Mouse (Mus musculus) midbrain, embryonic 14.5 days (tissue): ENCODE data around the gene Chmp3. TPM values are rescaled to one million over a fixed set of nuclear protein-coding genes. Genes with fewer than 3 reads are reported as not detected.

Experiments
- ATAC-seq: fragments of 200-750 bp; cut with Nextera tagmentation; 2 replicates; pipeline ENCODE4 v1.8.0; 2017; ENCODE audit warnings: moderate number of reproducible peaks, moderate library complexity; ENCODE audit not compliant: low FRiP score, low TSS enrichment
- DNase-seq: peaks from one replicate; pipeline ENCODE4 v3.0.0-alpha.2; 2015
- H3K27ac ChIP-seq: fragments of 300-500 bp; sonication (generic); replicated peaks from 2 replicates; pipeline ENCODE4 v1.5.1; 2014; ENCODE audit warnings: mild to moderate bottlenecking, low read depth, low read length, moderate library complexity
- H3K27me3 ChIP-seq: fragments of 300-500 bp; sonication (generic); 2 replicates; pipeline ENCODE4 v1.6.1; 2014; ENCODE audit warnings: low read length, control low read depth, mixed read lengths; ENCODE audit not compliant: control insufficient read depth, insufficient read depth
- H3K36me3 ChIP-seq: fragments of 300-500 bp; sonication (generic); 2 replicates; pipeline ENCODE4 v1.6.1; 2014; ENCODE audit warnings: low read length, control low read depth; ENCODE audit not compliant: control insufficient read depth, insufficient read depth
- H3K4me1 ChIP-seq: fragments of 300-500 bp; sonication (generic); 2 replicates; pipeline ENCODE4 v1.6.1; 2014; ENCODE audit warnings: mild to moderate bottlenecking, antibody characterized with exemption, low read length, control low read depth; ENCODE audit not compliant: control insufficient read depth, insufficient read depth
- H3K4me2 ChIP-seq: fragments of 300-500 bp; sonication (generic); 2 replicates; pipeline ENCODE4 v1.6.1; 2014; ENCODE audit warnings: mild to moderate bottlenecking, low read length, moderate library complexity
- H3K4me3 ChIP-seq: fragments of 300-500 bp; sonication (generic); replicated peaks from 2 replicates; pipeline ENCODE4 v1.5.1; 2014; ENCODE audit warnings: low read depth, low read length
- H3K9ac ChIP-seq: fragments of 300-500 bp; sonication (generic); replicated peaks from 2 replicates; pipeline ENCODE4 v1.6.1; 2014; ENCODE audit warnings: mild to moderate bottlenecking, low read length, moderate library complexity
- H3K9me3 ChIP-seq: fragments of 300-500 bp; sonication (generic); 2 replicates; pipeline ENCODE4 v1.6.1; 2016; ENCODE audit warnings: low read length, control low read depth, mixed read lengths; ENCODE audit not compliant: control insufficient read depth
- WGBS: fragments of 180-500 bp; shearing (Covaris S2); extraction: QIAGEN DNeasy Blood & Tissue Kit; methylation state at CpG from one replicate; pipeline ENCODE4 v1.1.7; 2014; 5-methylcytosine and 5-hydroxymethylcytosine counted together
- polyA plus RNA-seq: library from polyadenylated mRNA; unstranded; fragments of >200 nt; fragmentation: Nextera tagmentation; extraction: Ambion mirVana; gene quantifications from 2 replicates; pipeline ENCODE4 v1.2.1, GENCODE M21; 2014

Chmp3 gene
- polyA plus RNA-seq, 1 experiment from 2014 or later = 57.8 TPM

- Histone ChIP-seq H3K4me1 (no peaks in the 10 kb centered on the region), H3K36me3 (peaks cover 83% of the 10 kb centered on the region), H3K4me3 (no peak overlapping the region), H3K27me3 (no peaks in the 10 kb centered on the region), H3K4me2 (no peak overlapping the region), H3K9ac (no peak overlapping the region), H3K27ac (no peak overlapping the region), H3K9me3 (no peaks in the 10 kb centered on the region)
- ATAC-seq (no peak), DNase-seq (no peak)
- WGBS = 87% methylated on average over 5 of the region's 5 CpGs
These were observed 73.4 kb downstream of the Chmp3 start for GRCm38 (mm10) chr6:71616959-71617358.

DNA sequence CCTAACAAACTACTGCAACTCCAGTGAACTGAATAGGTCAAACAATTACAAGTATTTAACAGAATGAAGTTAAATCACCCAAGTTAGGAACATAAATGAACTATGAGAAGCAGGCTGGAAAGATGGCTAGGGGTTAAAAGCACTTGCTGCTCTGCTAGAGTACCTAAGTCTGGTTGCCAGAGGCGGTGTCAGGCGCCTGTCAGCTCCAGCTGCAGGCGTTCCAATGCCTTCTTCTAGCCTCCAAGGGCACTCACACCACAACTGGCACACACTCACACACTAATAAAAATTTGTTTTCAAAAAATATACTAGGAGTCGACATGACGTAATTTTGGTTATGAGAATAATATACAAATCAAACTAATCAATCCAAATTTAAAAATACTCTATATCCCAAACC lies 78.0 kb downstream of the Chmp3 start:
- H3K4me2 ChIP-seq = no peak overlapping the region
- H3K4me3 ChIP-seq = no peak overlapping the region
- WGBS = 90% methylated on average over 5 of the region's 5 CpGs
- H3K27ac ChIP-seq = no peak overlapping the region
- H3K9ac ChIP-seq = no peak overlapping the region
- no peaks in the 10 kb centered on the region for H3K27me3 ChIP-seq
- DNase-seq = no peak
- peaks cover 92% of the 10 kb centered on the region for H3K36me3 ChIP-seq
- ATAC-seq = no peak
- no peaks in the 10 kb centered on the region for H3K9me3 ChIP-seq
- no peaks in the 10 kb centered on the region for H3K4me1 ChIP-seq

GRCm38 (mm10) chr6:71621981-71622380 lies 78.4 kb downstream of the Chmp3 start:
- H3K4me3 ChIP-seq = no peak overlapping the region
- H3K4me1 ChIP-seq = no peaks in the 10 kb centered on the region
- no peak for ATAC-seq
- no peak for DNase-seq
- H3K9me3 ChIP-seq = no peaks in the 10 kb centered on the region
- H3K9ac ChIP-seq = no peak overlapping the region
- H3K4me2 ChIP-seq = no peak overlapping the region
- H3K27ac ChIP-seq = no peak overlapping the region
- WGBS = 89% methylated on average over 5 of the region's 5 CpGs
- H3K36me3 ChIP-seq = peaks cover 92% of the 10 kb centered on the region
- H3K27me3 ChIP-seq = no peaks in the 10 kb centered on the region

DNA sequence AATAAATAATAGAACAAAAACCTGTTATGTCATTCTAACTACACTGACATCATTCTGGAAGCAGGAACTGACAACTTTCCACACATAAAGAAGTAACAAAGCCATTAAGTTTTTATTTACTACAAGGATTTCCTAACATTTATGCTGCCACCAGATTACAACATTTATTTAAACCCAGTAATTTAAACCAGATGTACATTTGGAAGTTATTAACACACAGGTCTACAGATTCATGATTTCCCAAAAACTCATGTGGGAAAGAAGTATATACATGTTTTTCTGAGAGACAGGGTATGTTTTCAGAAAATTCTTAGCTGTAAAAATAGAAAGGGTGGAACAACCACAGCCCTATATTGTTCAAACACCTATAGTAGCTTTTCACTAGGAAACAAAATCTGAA lies 81.1 kb downstream of the Chmp3 start:
- Histone ChIP-seq H3K4me1 (peaks cover 8% of the 10 kb centered on the region; the same call in 1 of the 2 replicates), H3K36me3 (peaks cover 79% of the 10 kb centered on the region)
- ATAC-seq = no peak

GRCm38 (mm10) chr6:71625984-71626383 lies 82.4 kb downstream of the Chmp3 start:
- DNase-seq (no peak), ATAC-seq (no peak)
- peaks cover 20% of the 10 kb centered on the region for H3K4me1 ChIP-seq
- 82% methylated on average over 2 of the region's 2 CpGs for WGBS
- no peak overlapping the region for H3K9ac ChIP-seq
- no peak overlapping the region for H3K4me3 ChIP-seq
- no peaks in the 10 kb centered on the region for H3K27me3 ChIP-seq
- peaks cover 69% of the 10 kb centered on the region for H3K36me3 ChIP-seq
- H3K4me2 ChIP-seq = no peak overlapping the region
- H3K27ac ChIP-seq = no peak overlapping the region
- no peaks in the 10 kb centered on the region for H3K9me3 ChIP-seq

More for the DNA sequence above, 81.1 kb downstream of the Chmp3 start:
- Histone ChIP-seq H3K27me3 (no peaks in the 10 kb centered on the region), H3K9ac (no peak overlapping the region), H3K9me3 (no peaks in the 10 kb centered on the region), H3K4me3 (no peak overlapping the region), H3K27ac (no peak overlapping the region), H3K4me2 (no peak overlapping the region)
- no peak for DNase-seq

DNA sequence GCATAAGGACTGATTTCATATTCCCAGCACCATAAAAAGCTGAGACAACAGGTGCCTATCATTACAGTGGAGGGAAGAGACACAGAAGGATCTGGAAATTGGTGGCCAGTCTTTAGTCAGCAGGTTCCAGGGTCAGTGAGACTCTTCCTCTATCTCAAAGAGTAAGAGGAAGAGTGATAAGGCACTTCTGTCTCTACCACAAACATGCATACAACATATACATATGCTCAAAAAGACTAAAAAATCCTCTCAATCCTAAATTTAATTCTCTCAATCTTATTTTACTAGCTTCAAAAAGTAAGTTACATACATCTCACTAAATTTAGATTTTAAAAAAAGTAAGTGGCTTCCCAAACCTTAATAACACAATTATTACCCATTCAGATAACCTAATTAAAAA lies 83.7 kb downstream of the Chmp3 start:
- H3K4me1 ChIP-seq = peaks cover 26% of the 10 kb centered on the region
- H3K4me3 ChIP-seq = no peak overlapping the region
- DNase-seq (no peak), ATAC-seq (no peak)
- no peak overlapping the region for H3K9ac ChIP-seq
- no peaks in the 10 kb centered on the region for H3K27me3 ChIP-seq
- H3K36me3 ChIP-seq = peaks cover 58% of the 10 kb centered on the region
- H3K4me2 ChIP-seq = no peak overlapping the region
- H3K9me3 ChIP-seq = no peaks in the 10 kb centered on the region
- H3K27ac ChIP-seq = no peak overlapping the region

GRCm38 (mm10) chr6:71631196-71631595 lies 87.6 kb downstream of the Chmp3 start:
- Histone ChIP-seq H3K4me2 (peak overlapping the region; percentile 75), H3K27me3 (no peaks in the 10 kb centered on the region), H3K9ac (peak overlapping the region; percentile 73; the same call in 1 of the 2 replicates), H3K27ac (no peak overlapping the region), H3K4me3 (peak overlapping the region; percentile 88), H3K36me3 (peaks cover 22% of the 10 kb centered on the region), H3K9me3 (no peaks in the 10 kb centered on the region; the same call in 1 of the 2 replicates), H3K4me1 (peaks cover 26% of the 10 kb centered on the region)
- ATAC-seq = no peak
- 12% methylated on average over 2 of the region's 2 CpGs for WGBS
- peak; percentile 4 for DNase-seq

- DNase-seq (peak; percentile 62), ATAC-seq (no peak)
- Histone ChIP-seq H3K9ac (peak overlapping the region; percentile 73), H3K4me1 (peaks cover 26% of the 10 kb centered on the region), H3K27ac (peak overlapping the region; percentile 100), H3K9me3 (no peaks in the 10 kb centered on the region; the same call in 1 of the 2 replicates), H3K4me3 (peak overlapping the region; percentile 88), H3K27me3 (no peaks in the 10 kb centered on the region), H3K36me3 (peaks cover 16% of the 10 kb centered on the region), H3K4me2 (peak overlapping the region; percentile 75)
- under 1% methylated on average over 42 of the region's 42 CpGs for WGBS
These were observed 88.3 kb downstream of the Chmp3 start for GRCm38 (mm10) chr6:71631706-71632461.
